Mouse (Mus musculus) testis, adult 2 months (tissue): Measurements from ENCODE around the gene Atg16l2. TPM values are rescaled to one million over a fixed set of nuclear protein-coding genes. Genes with fewer than 3 reads are reported as not detected.

ENCODE experiments used
- H3K27ac ChIP-seq: fragments of 200-500 bp; 2 replicates; pipeline ENCODE4 v1.5.1; 2012; ENCODE audit warnings: low read depth, low read length; ENCODE audit not compliant: control insufficient read depth, insufficient read depth
- H3K27me3 ChIP-seq: fragments of 200-500 bp; 2 replicates; pipeline ENCODE4 v1.6.1; 2012; ENCODE audit warnings: mild to moderate bottlenecking, low read length, moderate library complexity; ENCODE audit not compliant: control insufficient read depth, insufficient read depth
- H3K36me3 ChIP-seq: fragments of 200-500 bp; 2 replicates; pipeline ENCODE4 v1.6.1; 2012; ENCODE audit warnings: mild to moderate bottlenecking, low read length; ENCODE audit not compliant: control insufficient read depth, insufficient read depth
- H3K4me1 ChIP-seq: fragments of 200-500 bp; 2 replicates; pipeline ENCODE4 v1.6.1; 2012; ENCODE audit warnings: low read length; ENCODE audit not compliant: control insufficient read depth, insufficient read depth
- H3K4me3 ChIP-seq: fragments of 200-500 bp; 2 replicates; pipeline ENCODE4 v1.5.1; 2012; ENCODE audit warnings: low read depth, mild to moderate bottlenecking, low read length, moderate library complexity, mixed read lengths; ENCODE audit not compliant: control insufficient read depth
- CTCF ChIP-seq: fragments of 200-500 bp; IDR thresholded peaks from 2 replicates; pipeline ENCODE4 v1.5.1; 2012; ENCODE audit warnings: low read depth, mild to moderate bottlenecking, inconsistent platforms, low read length, moderate library complexity; ENCODE audit not compliant: control insufficient read depth, insufficient read depth, insufficient replicate concordance
- POLR2A ChIP-seq: fragments of 200-500 bp; IDR thresholded peaks from 2 replicates; pipeline ENCODE4 v1.6.1; 2012; ENCODE audit warnings: low read depth, mild to moderate bottlenecking, inconsistent platforms, low read length, moderate library complexity; ENCODE audit not compliant: control insufficient read depth
- polyA plus RNA-seq: library from polyadenylated mRNA; depleted of rRNA; stranded (reverse); fragments of >200 nt; gene quantifications from 2 replicates; pipeline ENCODE4 v1.2.3, GENCODE M21; 2012; rRNA removed

The Atg16l2 gene
- polyA plus RNA-seq: 2.2 and 2.9 TPM in 2 replicates

DNA sequence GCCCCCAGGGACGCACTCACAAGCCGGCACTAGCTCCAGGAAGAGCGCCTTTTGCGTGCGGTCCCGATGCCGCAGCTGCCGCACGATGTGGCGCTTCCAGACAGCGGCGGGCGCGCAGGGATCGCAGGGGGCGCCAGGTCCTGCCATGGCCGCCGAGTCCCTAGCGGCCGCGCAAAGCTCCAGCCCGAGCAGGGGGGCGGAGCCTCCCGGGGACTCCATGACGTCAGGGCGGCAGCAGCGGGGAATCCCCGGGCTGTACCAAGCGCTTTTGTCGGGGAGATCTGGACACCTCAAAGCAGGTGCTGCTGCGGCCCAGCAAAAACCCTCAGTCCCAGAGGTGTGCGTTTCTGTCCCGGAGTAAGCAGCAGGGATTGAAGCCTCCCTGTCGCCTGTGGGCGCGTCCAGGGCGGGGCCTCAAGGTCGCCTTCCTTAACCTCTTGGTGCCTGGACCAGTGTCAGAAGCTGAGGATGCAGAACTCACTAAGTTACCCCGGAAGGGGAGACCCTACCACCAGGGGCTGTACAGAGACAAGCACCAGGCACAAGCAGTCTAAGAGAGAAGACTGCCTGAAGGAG lies at the start of gene Atg16l2:
Gene Atg16l2 (minus strand): TSS at position 371 of the 576 bp plus-strand sequence.
- no peak for TF ChIP-seq POLR2A
- no peak for TF ChIP-seq CTCF
- H3K27me3 ChIP-seq: no peaks in the 10 kb centered on the region
- no peak within 1 kb of the TSS for H3K27ac ChIP-seq
- no peaks in the 10 kb centered on the region for H3K36me3 ChIP-seq
- peaks cover 15% of the 10 kb centered on the region for H3K4me1 ChIP-seq
- peak within 1 kb of the TSS; percentile 64 for H3K4me3 ChIP-seq

DNA sequence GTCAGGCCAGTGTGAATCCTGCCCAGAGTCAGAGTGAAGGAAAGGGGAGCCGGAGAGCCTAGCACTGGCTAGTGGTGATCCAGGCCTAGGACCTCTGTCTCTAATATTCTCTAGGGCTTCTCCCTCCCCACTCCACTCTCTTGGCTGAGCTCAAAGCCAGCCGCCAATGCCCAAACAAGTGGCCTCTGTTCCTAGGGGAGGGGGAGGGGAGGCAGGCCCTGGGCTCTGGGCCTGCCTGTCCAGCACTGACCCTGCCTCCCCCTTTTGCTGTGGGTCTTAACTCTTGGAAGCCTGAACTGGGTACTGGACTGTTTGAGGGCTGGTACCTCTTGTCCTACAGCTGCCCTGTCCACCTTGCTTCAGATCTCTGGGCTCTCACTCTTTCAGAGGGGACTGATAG lies 47.8 kb upstream of the Atg16l2 start:
- TF ChIP-seq CTCF (no peak), POLR2A (no peak)
- H3K27ac ChIP-seq: no peak overlapping the region
- H3K4me3 ChIP-seq: no peak overlapping the region

DNA sequence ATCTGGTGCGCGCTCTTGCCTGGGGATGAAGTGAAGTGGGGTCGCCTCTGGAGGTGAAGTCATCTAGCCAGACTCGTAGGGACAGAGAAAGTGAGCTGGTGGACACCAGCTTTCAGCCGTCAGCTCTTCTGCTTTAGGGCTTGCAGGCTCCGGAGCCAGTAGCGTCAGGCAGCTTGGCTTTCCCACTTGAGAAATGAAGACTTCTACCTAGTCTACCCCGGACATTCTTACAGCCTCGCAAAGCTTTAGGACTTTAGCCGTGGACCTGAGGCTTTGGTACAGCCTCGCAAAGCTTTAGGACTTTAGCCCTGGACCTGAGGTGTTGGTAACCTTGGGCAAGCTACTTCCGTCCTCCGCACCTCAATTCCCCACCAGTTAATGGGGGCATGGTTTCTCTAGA lies 46.3 kb upstream of the Atg16l2 start:
- TF ChIP-seq CTCF (no peak), POLR2A (no peak)
- Histone ChIP-seq H3K27me3 (no peaks in the 10 kb centered on the region), H3K27ac (no peak overlapping the region), H3K4me1 (peaks cover 7% of the 10 kb centered on the region), H3K36me3 (no peaks in the 10 kb centered on the region), H3K4me3 (peak overlapping the region; percentile 64)

More for the DNA sequence above, 47.8 kb upstream of the Atg16l2 start:
- Histone ChIP-seq H3K36me3 (no peaks in the 10 kb centered on the region), H3K4me1 (peaks cover 7% of the 10 kb centered on the region), H3K27me3 (no peaks in the 10 kb centered on the region)

DNA sequence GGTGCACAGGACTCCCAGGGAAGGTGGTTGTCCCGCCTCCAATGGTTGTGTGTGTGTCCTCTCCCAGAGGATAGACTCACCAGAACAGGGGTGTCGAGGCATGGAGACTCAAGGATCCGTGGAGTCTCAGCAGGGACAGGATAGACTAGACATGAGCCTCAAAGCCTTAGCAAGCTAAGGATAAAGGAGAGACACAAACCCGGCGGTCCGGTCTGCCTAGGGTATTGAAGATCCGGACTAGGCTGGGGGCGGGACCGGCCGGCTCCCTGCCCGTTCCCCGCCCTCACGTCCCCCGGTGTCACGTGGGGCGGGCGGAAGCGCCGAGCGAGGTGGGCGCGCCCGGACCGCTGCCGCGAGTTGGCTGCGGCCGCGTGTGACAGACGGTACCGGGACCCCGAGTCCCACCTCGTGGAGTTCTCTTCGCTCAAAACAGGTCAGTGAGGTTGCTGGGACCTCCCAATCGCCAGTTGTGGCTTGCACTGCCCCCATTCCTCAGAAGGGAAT lies 45.8 kb upstream of the Atg16l2 start, which contains the start of gene Arap1:
Gene Arap1 (plus strand): TSS at position 301 of the 504 bp plus-strand sequence.
- Histone ChIP-seq H3K27me3 (no peaks in the 10 kb centered on the region), H3K27ac (no peak within 1 kb of the TSS), H3K36me3 (no peaks in the 10 kb centered on the region), H3K4me3 (peak within 1 kb of the TSS; percentile 64), H3K4me1 (peaks cover 7% of the 10 kb centered on the region)
- TF ChIP-seq CTCF: no peak

DNA sequence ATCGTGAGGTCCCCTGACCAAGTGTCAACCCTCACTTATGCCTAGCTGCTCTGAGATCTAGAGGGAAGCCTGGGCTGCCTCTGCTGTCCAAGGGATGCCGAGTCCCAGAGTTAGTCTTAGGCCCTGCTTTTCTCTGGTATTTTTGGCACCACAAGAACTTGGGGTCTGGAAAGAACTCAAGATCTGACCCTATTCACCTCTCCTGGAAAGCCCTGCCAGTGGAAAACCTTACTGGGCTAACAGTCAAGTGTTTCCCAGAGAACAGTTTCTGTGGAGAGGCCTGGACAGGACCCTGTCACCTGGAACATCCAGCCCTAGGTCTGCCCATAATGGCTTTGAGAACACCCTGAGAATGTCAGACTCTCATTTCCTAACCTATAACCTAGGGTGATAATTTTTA lies 44.9 kb upstream of the Atg16l2 start:
- peaks cover 7% of the 10 kb centered on the region for H3K4me1 ChIP-seq

DNA sequence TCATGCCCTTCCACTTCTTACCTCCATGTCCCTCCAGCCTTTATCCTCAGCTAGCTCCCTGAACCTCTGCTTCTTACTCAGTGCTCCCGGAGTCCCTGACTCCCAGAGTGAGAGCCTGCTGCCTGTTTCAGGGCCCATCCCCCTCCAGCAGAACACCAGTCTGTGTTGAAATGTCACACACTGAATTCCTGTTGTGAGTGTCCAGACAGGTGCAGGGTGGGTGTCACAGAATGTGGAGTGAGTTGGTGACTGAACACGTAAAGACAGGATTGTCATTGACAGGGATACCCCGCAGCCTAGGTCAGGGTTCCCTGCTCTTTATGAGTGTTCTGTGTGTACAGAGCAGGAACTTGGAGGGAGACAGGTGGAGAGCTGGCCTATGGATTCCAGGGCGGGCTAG lies 42.8 kb upstream of the Atg16l2 start:
- Histone ChIP-seq H3K4me1 (peaks cover 7% of the 10 kb centered on the region), H3K27me3 (no peaks in the 10 kb centered on the region), H3K4me3 (no peak overlapping the region), H3K36me3 (no peaks in the 10 kb centered on the region), H3K27ac (no peak overlapping the region)
- TF ChIP-seq CTCF (no peak), POLR2A (no peak)

More for the DNA sequence above, 44.9 kb upstream of the Atg16l2 start:
- Histone ChIP-seq H3K4me3 (no peak overlapping the region), H3K27ac (no peak overlapping the region), H3K36me3 (no peaks in the 10 kb centered on the region), H3K27me3 (no peaks in the 10 kb centered on the region)
- TF ChIP-seq CTCF (no peak), POLR2A (no peak)

DNA sequence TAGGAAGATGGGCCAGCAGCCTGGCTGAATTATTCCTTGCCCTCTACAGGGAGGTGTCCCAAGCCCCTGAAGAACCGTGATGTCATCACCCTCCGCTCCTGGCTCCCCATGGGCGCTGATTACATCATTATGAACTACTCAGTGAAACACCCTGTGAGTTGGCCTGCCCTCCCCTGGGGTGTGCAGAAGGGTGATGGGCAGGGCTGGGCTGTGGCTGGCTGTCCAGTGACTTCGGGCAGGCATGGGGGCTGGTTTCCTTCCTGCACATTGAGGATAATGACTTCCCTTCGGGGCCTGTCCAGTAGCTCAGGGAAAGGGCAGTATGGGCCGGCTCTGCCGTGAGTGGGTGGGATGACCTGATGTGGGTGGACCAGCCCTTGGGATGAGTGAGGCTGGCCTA lies 41.1 kb upstream of the Atg16l2 start:
- H3K27ac ChIP-seq: no peak overlapping the region
- TF ChIP-seq POLR2A (no peak), CTCF (no peak)

DNA sequence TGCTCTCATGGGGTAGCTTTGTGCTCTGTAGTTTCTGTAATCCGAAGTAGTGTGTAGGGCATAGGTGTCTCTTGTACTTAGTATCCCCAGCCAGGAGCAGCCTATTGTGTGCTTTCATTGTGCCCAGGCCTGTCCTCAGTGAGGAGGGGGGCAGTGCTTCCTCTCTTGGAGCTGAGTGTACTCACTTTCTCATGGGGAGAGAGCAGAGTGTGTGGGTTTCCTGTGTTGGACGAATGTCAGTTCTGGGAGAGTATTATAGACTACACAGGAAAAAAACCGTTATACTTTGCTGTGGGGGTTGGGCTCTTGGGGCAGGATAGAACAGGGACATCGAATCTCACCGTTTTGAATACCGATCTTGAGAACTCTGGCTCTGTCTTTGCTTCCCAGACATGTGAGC lies 39.4 kb upstream of the Atg16l2 start:
- Histone ChIP-seq H3K4me3 (no peak overlapping the region), H3K27me3 (no peaks in the 10 kb centered on the region), H3K36me3 (no peaks in the 10 kb centered on the region), H3K27ac (no peak overlapping the region), H3K4me1 (peaks cover 2% of the 10 kb centered on the region; the same call in 1 of the 2 replicates)
- TF ChIP-seq POLR2A (no peak), CTCF (no peak)

More for the DNA sequence above, 41.1 kb upstream of the Atg16l2 start:
- no peak overlapping the region for H3K4me3 ChIP-seq
- no peaks in the 10 kb centered on the region for H3K36me3 ChIP-seq
- no peaks in the 10 kb centered on the region for H3K27me3 ChIP-seq
- H3K4me1 ChIP-seq: peaks cover 6% of the 10 kb centered on the region
